ENCODE assay signal across 8 mouse cellular contexts in genomic region chr3:127895792-127896541, GRCm38 (mm10). TPM values are rescaled to one million over a fixed set of nuclear protein-coding genes. Genes with fewer than 3 reads are reported as not detected.
DNase-seq lines count a peak whose midpoint lies in the region; ATAC-seq and TF ChIP-seq lines count a peak whose summit lies in the region.

Gene Fam241a (minus strand): TSS chr3:127896324.

- peak within 1 kb of the TSS; percentile 35; the same call in 1 of the 2 replicates for H3K27ac ChIP-seq in embryonic facial prominence, embryonic 11.5 days (replicated peaks; ENCODE audit: low read depth, low read length)
- 0 out of 2 replicates have a peak within 1 kb of the TSS, but pooled peaks have one; percentile 45 for H3K27ac ChIP-seq in kidney, adult 2 months (ENCODE audit: insufficient read depth, low read depth, low read length)
- no peak within 1 kb of the TSS; the same call in 1 of the 2 replicates for H3K27ac ChIP-seq in limb, embryonic 13.5 days
- H3K27ac ChIP-seq in midbrain, embryonic 15.5 days, result peak within 1 kb of the TSS; percentile 58

- H3K9ac ChIP-seq in embryonic facial prominence, embryonic 11.5 days (replicated peaks; ENCODE audit: low read length), result peak within 1 kb of the TSS; percentile 60
- H3K9ac ChIP-seq in limb, embryonic 13.5 days, result peak within 1 kb of the TSS; percentile 72
- peak within 1 kb of the TSS; percentile 54 for H3K9ac ChIP-seq in midbrain, embryonic 15.5 days

- peak; percentile 83 for DNase-seq in 3134 (ENCODE audit: extremely low read depth, insufficient read length, low spot score)
- DNase-seq in adrenal gland, postnatal 25 days, result peak; percentile 90
- DNase-seq in embryonic facial prominence, embryonic 11.5 days (ENCODE audit: low spot score), result peak; percentile 88
- peak; percentile 88 to 91 for DNase-seq in heart, adult 18-20 months
- DNase-seq in kidney, adult 2 months, result peak; percentile 93
- peak; percentile 82 to 91 for DNase-seq in spleen, adult 18-20 months

- no peaks in the 10 kb centered on the region for H3K9me3 ChIP-seq in embryonic facial prominence, embryonic 11.5 days (replicated peaks; ENCODE audit: control insufficient read depth, low read length)
- no peaks in the 10 kb centered on the region for H3K9me3 ChIP-seq in limb, embryonic 13.5 days
- H3K9me3 ChIP-seq in midbrain, embryonic 15.5 days, result no peaks in the 10 kb centered on the region

- no peaks in the 10 kb centered on the region for H3K4me1 ChIP-seq in embryonic facial prominence, embryonic 11.5 days (ENCODE audit: control insufficient read depth, insufficient read depth, low read length)
- no peaks in the 10 kb centered on the region for H3K4me1 ChIP-seq in kidney, adult 2 months (ENCODE audit: control insufficient read depth, insufficient read depth, low read length)
- no peaks in the 10 kb centered on the region; the same call in 1 of the 2 replicates for H3K4me1 ChIP-seq in limb, embryonic 13.5 days
- H3K4me1 ChIP-seq in midbrain, embryonic 15.5 days, result 0 out of 2 replicates have a peak, but pooled peaks cover 4% of the 10 kb centered on the region

- H3K4me2 ChIP-seq in embryonic facial prominence, embryonic 11.5 days (ENCODE audit: low read depth, low read length), result peak within 1 kb of the TSS; percentile 93
- peak within 1 kb of the TSS; percentile 85 for H3K4me2 ChIP-seq in limb, embryonic 13.5 days (replicated peaks)
- H3K4me2 ChIP-seq in midbrain, embryonic 15.5 days, result peak within 1 kb of the TSS; percentile 85

- peak; percentile 94 for ATAC-seq in embryonic facial prominence, embryonic 11.5 days (replicated peaks; ENCODE audit: insufficient number of reproducible peaks, low FRiP score, low TSS enrichment, low read depth)
- ATAC-seq in limb, embryonic 13.5 days (ENCODE audit: low FRiP score, low read depth), result peak; percentile 95
- peak; percentile 96 for ATAC-seq in midbrain, embryonic 15.5 days (replicated peaks)

- H3K27me3 ChIP-seq in embryonic facial prominence, embryonic 11.5 days (ENCODE audit: control insufficient read depth, insufficient read depth, low read length), result no peaks in the 10 kb centered on the region; the same call in 1 of the 2 replicates
- no peaks in the 10 kb centered on the region for H3K27me3 ChIP-seq in kidney, adult 2 months (replicated peaks; ENCODE audit: control insufficient read depth, insufficient read depth, low read length)
- H3K27me3 ChIP-seq in limb, embryonic 13.5 days, result peaks cover 36% of the 10 kb centered on the region
- H3K27me3 ChIP-seq in midbrain, embryonic 15.5 days (replicated peaks), result peaks cover 11% of the 10 kb centered on the region; the same call in 1 of the 2 replicates

- TF ChIP-seq CTCF in kidney, adult 2 months (conservative IDR thresholded peaks at IDR 0.05; ENCODE audit: insufficient read depth, insufficient read length, low read depth, low read length), result no peak

- 2% methylated on average over 63 of the region's 94 CpGs for WGBS in embryonic facial prominence, embryonic 11.5 days
- WGBS in kidney, adult 2 months, result 1% methylated on average over 93 of the region's 94 CpGs
- under 1% methylated on average over 90 of the region's 94 CpGs for WGBS in limb, embryonic 13.5 days
- under 1% methylated on average over 77 of the region's 94 CpGs for WGBS in midbrain, embryonic 15.5 days

- H3K4me3 ChIP-seq in embryonic facial prominence, embryonic 11.5 days (ENCODE audit: low read depth, low read length), result peak within 1 kb of the TSS; percentile 72
- peak within 1 kb of the TSS; percentile 87 for H3K4me3 ChIP-seq in kidney, adult 2 months (ENCODE audit: insufficient read depth, low read depth, low read length)
- peak within 1 kb of the TSS; percentile 76 for H3K4me3 ChIP-seq in limb, embryonic 13.5 days
- peak within 1 kb of the TSS; percentile 80 for H3K4me3 ChIP-seq in midbrain, embryonic 15.5 days

- no peak for TF ChIP-seq POLR2A in kidney, adult 2 months (IDR thresholded peaks at IDR 0.05; ENCODE audit: low read depth, low read length)

- H3K36me3 ChIP-seq in embryonic facial prominence, embryonic 11.5 days (replicated peaks; ENCODE audit: control insufficient read depth, insufficient read depth, low read depth, low read length), result no peaks in the 10 kb centered on the region
- no peaks in the 10 kb centered on the region for H3K36me3 ChIP-seq in kidney, adult 2 months (ENCODE audit: control insufficient read depth, insufficient read depth, low read length)
- H3K36me3 ChIP-seq in limb, embryonic 13.5 days, result no peaks in the 10 kb centered on the region
- no peaks in the 10 kb centered on the region for H3K36me3 ChIP-seq in midbrain, embryonic 15.5 days (replicated peaks)

RNA-seq across cellular contexts. Expression of gene Fam241a, which starts in this region (rescaled TPM):
- total RNA-seq in adrenal gland, postnatal 25 days (2021), result 3.0 and 4.6 TPM in 2 replicates
- polyA plus RNA-seq in embryonic facial prominence, embryonic 11.5 days (2014; fragmentation: Nextera tagmentation; extraction: Ambion mirVana), result 4.9 and 5.1 TPM in 2 replicates
- total RNA-seq in heart, adult 18-20 months (2021), result 1 to 10 TPM; 4.0 to 5.1 TPM
- polyA plus RNA-seq in kidney, adult 2 months (2012; rRNA removed), result 2.4 and 3.6 TPM in 2 replicates
- 5.8 and 6.2 TPM in 2 replicates for polyA plus RNA-seq in limb, embryonic 13.5 days (2015; fragmentation: Nextera tagmentation; extraction: Ambion mirVana)
- 7.1 and 8.5 TPM in 2 replicates for polyA plus RNA-seq in midbrain, embryonic 15.5 days (2015; fragmentation: Nextera tagmentation; extraction: Ambion mirVana)
